Mouse (Mus musculus): Measurements from ENCODE around the gene Rpl35.

DNA sequence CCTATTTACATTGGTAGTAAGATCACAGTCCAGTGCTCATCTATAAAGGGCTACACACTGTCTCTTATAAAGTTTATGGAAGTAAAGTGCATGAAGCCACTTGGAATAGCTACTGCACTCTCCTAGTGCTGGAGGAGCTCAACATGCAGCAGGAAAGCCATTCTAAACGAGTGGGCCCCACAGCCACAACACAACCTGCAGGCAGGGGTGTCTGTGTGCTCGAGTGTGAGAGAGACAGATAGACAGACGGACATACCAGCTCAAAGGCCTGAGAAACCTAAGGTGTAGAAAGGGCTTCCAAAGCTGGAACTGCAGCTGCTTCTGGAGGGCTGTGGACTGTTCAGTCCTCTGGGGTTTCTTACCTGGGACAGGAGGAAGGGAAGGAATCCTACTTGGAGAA, 11.2 kb upstream of the Rpl35 start:
- TF ChIP-seq GATA1 (IDR thresholded peaks at IDR 0.05; ENCODE audit: borderline replicate concordance, low read length) (no peak), FLI1 (IDR thresholded peaks at IDR 0.05; ENCODE audit: low read length) (no peak)
